Mouse (Mus musculus): ENCODE results near the gene Togaram2. TPM values are rescaled to one million over a fixed set of nuclear protein-coding genes. Genes with fewer than 3 reads are reported as not detected.
"Not testable (repeated sequence)": the region's sequence is repeated elsewhere in the genome, so short reads cannot be mapped to it uniquely, and the experiment has no call there.

Gene Togaram2
- 1.0 and 6.3 TPM in 2 replicates for total RNA-seq (2014; rRNA removed)
- 0.88 and 1.2 TPM in 2 replicates for polyA plus RNA-seq (2015; fragmentation: Nextera tagmentation; extraction: Ambion mirVana)

DNA sequence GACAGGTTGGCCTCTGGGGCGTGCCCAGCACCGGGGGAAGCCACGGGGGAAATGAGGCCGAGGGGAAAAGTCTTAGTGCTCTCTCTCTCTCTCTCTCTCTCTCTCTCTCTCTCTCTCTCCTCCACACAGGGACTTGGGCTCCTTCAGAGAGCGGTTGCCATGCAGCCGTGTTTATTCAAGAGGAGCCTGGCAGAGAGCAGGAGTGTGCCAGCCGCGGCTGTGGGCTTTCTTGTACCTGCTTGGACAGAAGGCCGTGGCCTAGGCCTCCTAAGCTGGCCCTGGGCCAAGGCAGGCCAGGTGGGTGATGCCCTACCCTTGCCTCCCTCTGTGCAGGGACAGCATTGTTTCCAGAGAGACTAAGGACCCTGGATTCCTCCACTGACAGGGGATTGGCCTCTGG lies at the start of gene Togaram2:
Gene Togaram2, plus strand, starts transcription at position 170 of the 400 bp plus-strand sequence.
- H3K27ac ChIP-seq = no peak within 1 kb of the TSS
- 27% methylated on average over 9 of the region's 9 CpGs for WGBS

GRCm38 (mm10) chr17:71631806-71632205 lies 41.3 kb upstream of the Togaram2 start:
- no peaks in the 10 kb centered on the region for H3K4me1 ChIP-seq (ENCODE audit: insufficient read depth, low read length)
- H3K4me2 ChIP-seq (ENCODE audit: low read depth, low read length) = no peak overlapping the region
- WGBS = 93% methylated on average over 10 of the region's 10 CpGs
- ATAC-seq (no peak), DNase-seq (ENCODE audit: low spot score) (no peak)
- H3K36me3 ChIP-seq (ENCODE audit: insufficient read depth, low read length) = peaks cover 37% of the 10 kb centered on the region
- no peaks in the 10 kb centered on the region for H3K9me3 ChIP-seq (ENCODE audit: low read length)
- H3K27me3 ChIP-seq (ENCODE audit: insufficient read depth, low read length) = no peaks in the 10 kb centered on the region
- TF ChIP-seq CTCF (IDR thresholded peaks at IDR 0.05; ENCODE audit: low read depth) = no peak
- no peak overlapping the region for H3K4me3 ChIP-seq (ENCODE audit: low read length)
- no peak overlapping the region for H3K27ac ChIP-seq
- H3K9ac ChIP-seq (replicated peaks; ENCODE audit: low read length) = no peak overlapping the region

More for the DNA sequence above, at the start of gene Togaram2:
- Histone ChIP-seq H3K4me2 (ENCODE audit: low read depth, low read length) (no peak within 1 kb of the TSS), H3K36me3 (ENCODE audit: insufficient read depth, low read length) (no peaks in the 10 kb centered on the region), H3K9ac (replicated peaks; ENCODE audit: low read length) (no peak within 1 kb of the TSS), H3K27me3 (ENCODE audit: insufficient read depth, low read length) (no peaks in the 10 kb centered on the region), H3K4me1 (ENCODE audit: insufficient read depth, low read length) (peaks cover 5% of the 10 kb centered on the region; the same call in 1 of the 2 replicates), H3K4me3 (ENCODE audit: low read length) (no peak within 1 kb of the TSS), H3K9me3 (ENCODE audit: low read length) (no peaks in the 10 kb centered on the region)
- ATAC-seq = peak; percentile 52
- DNase-seq (ENCODE audit: low spot score) = peak; percentile 27
- no peak for TF ChIP-seq CTCF (IDR thresholded peaks at IDR 0.05; ENCODE audit: low read depth)

DNA sequence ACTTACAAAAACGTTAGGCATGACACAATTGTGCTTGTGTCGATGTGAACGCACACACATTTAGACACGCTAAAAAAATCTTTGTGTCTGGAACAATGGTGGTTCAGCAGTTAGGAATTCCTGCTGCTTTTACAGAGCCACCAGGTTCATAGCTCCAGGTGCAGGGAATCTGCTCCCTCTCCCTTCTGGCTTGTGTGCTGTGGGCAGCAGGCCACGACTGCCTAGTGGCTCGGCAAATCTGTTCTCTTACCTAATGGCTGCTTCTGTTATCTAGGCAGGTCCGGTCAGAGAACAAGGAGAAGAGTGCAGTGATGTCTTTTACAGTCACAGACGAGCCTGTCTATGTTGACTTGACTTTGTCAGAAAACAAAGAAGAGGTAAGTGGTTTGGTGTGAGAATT lies 39.7 kb upstream of the Togaram2 start:
- DNase-seq (ENCODE audit: low spot score) = no peak
- H3K4me3 ChIP-seq (ENCODE audit: low read length) = no peak overlapping the region
- no peak overlapping the region for H3K9ac ChIP-seq (replicated peaks; ENCODE audit: low read length)
- ATAC-seq = no peak
- H3K4me2 ChIP-seq (ENCODE audit: low read depth, low read length) = no peak overlapping the region
- H3K36me3 ChIP-seq (ENCODE audit: insufficient read depth, low read length) = peaks cover 30% of the 10 kb centered on the region
- no peak for TF ChIP-seq CTCF (IDR thresholded peaks at IDR 0.05; ENCODE audit: low read depth)
- H3K27ac ChIP-seq = no peak overlapping the region
- 85% methylated on average over 8 of the region's 8 CpGs for WGBS
- H3K27me3 ChIP-seq (ENCODE audit: insufficient read depth, low read length) = no peaks in the 10 kb centered on the region
- no peaks in the 10 kb centered on the region for H3K9me3 ChIP-seq (ENCODE audit: low read length)
- H3K4me1 ChIP-seq (ENCODE audit: insufficient read depth, low read length) = no peaks in the 10 kb centered on the region

DNA sequence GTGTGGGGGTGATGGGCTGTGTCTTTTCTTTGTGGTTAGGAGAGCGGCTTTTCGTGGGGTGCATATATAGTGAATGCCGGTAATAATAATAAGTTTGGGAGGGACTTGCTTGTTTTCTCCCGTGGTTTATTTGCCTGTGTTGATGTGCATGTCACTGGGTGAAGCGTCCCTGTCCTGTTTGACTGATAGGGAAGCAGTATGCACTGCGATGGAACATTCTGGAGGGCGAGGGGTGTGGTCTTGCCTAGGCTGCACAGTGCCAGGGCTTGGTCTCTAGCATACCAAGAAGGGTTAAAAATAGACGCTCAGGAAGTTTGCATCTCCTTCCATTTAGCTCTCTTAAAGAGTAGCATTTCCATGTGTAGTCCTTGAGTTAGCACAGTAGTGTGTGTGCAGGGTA lies 36.3 kb upstream of the Togaram2 start:
- H3K9me3 ChIP-seq (ENCODE audit: low read length) = no peaks in the 10 kb centered on the region
- no peak overlapping the region for H3K27ac ChIP-seq
- H3K4me1 ChIP-seq (ENCODE audit: insufficient read depth, low read length) = no peaks in the 10 kb centered on the region
- H3K4me2 ChIP-seq (ENCODE audit: low read depth, low read length) = no peak overlapping the region
- no peak for TF ChIP-seq CTCF (IDR thresholded peaks at IDR 0.05; ENCODE audit: low read depth)
- no peak overlapping the region for H3K9ac ChIP-seq (replicated peaks; ENCODE audit: low read length)
- no peak overlapping the region for H3K4me3 ChIP-seq (ENCODE audit: low read length)
- 93% methylated on average over 8 of the region's 8 CpGs for WGBS
- no peak for DNase-seq (ENCODE audit: low spot score)
- H3K27me3 ChIP-seq (ENCODE audit: insufficient read depth, low read length) = no peaks in the 10 kb centered on the region
- peaks cover 40% of the 10 kb centered on the region for H3K36me3 ChIP-seq (ENCODE audit: insufficient read depth, low read length)
- no peak for ATAC-seq

GRCm38 (mm10) chr17:71637750-71638265 lies 35.3 kb upstream of the Togaram2 start:
- ATAC-seq = no peak
- Histone ChIP-seq H3K27ac (no peak overlapping the region), H3K9me3 (ENCODE audit: low read length) (no peaks in the 10 kb centered on the region), H3K27me3 (ENCODE audit: insufficient read depth, low read length) (no peaks in the 10 kb centered on the region), H3K4me2 (ENCODE audit: low read depth, low read length) (no peak overlapping the region), H3K4me3 (ENCODE audit: low read length) (no peak overlapping the region), H3K36me3 (ENCODE audit: insufficient read depth, low read length) (peaks cover 40% of the 10 kb centered on the region), H3K9ac (replicated peaks; ENCODE audit: low read length) (no peak overlapping the region), H3K4me1 (ENCODE audit: insufficient read depth, low read length) (no peaks in the 10 kb centered on the region)
- WGBS = 94% methylated on average over 4 of the region's 4 CpGs
- no peak for TF ChIP-seq CTCF (IDR thresholded peaks at IDR 0.05; ENCODE audit: low read depth)
- no peak for DNase-seq (ENCODE audit: low spot score)

DNA sequence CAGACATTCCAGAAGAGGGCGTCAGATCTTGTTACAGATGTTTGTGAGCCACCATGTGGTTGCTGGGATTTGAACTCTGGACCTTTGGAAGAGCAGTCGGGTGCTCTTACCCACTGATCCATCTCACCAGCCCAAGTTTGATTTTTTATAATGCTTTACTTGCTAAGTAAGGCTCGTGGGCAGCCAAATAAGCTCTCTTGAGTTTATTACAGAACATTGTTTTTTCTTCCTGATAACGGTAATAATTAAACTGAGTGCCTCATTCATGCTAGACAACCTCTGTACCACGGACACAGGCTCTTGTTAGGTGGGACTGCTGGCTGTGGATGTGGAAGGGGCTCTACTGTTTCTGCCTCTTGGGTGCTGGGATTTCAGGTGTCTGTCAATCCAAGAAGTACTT lies 34.0 kb upstream of the Togaram2 start:
- not testable (repeated sequence) for H3K4me1 ChIP-seq (ENCODE audit: insufficient read depth, low read length); H3K9me3 ChIP-seq (ENCODE audit: low read length); H3K9ac ChIP-seq (replicated peaks; ENCODE audit: low read length); H3K27ac ChIP-seq; H3K27me3 ChIP-seq (ENCODE audit: insufficient read depth, low read length); H3K4me3 ChIP-seq (ENCODE audit: low read length); H3K4me2 ChIP-seq (ENCODE audit: low read depth, low read length); ATAC-seq; DNase-seq (ENCODE audit: low spot score)
- WGBS = 80% methylated on average over 5 of the region's 5 CpGs
- peaks cover 37% of the 10 kb centered on the region for H3K36me3 ChIP-seq (ENCODE audit: insufficient read depth, low read length)

GRCm38 (mm10) chr17:71640421-71641085 lies 32.5 kb upstream of the Togaram2 start:
- no peaks in the 10 kb centered on the region for H3K9me3 ChIP-seq (ENCODE audit: low read length)
- no peaks in the 10 kb centered on the region for H3K27me3 ChIP-seq (ENCODE audit: insufficient read depth, low read length)
- TF ChIP-seq CTCF (IDR thresholded peaks at IDR 0.05; ENCODE audit: low read depth) = no peak
- H3K4me3 ChIP-seq (ENCODE audit: low read length) = no peak overlapping the region
- no peak overlapping the region for H3K27ac ChIP-seq
- H3K9ac ChIP-seq (replicated peaks; ENCODE audit: low read length) = no peak overlapping the region
- H3K4me1 ChIP-seq (ENCODE audit: insufficient read depth, low read length) = no peaks in the 10 kb centered on the region
- DNase-seq (ENCODE audit: low spot score) (peak; percentile 30), ATAC-seq (no peak)
- H3K4me2 ChIP-seq (ENCODE audit: low read depth, low read length) = no peak overlapping the region
- 82% methylated on average over 9 of the region's 9 CpGs for WGBS
- peaks cover 35% of the 10 kb centered on the region; the same call in 1 of the 2 replicates for H3K36me3 ChIP-seq (ENCODE audit: insufficient read depth, low read length)
